Mouse (Mus musculus) MEL (cell line): ENCODE results near the gene Lrrc56. TPM values are rescaled to one million over a fixed set of nuclear protein-coding genes. Genes with fewer than 3 reads are reported as not detected.

ENCODE experiments used
- DNase-seq: peaks from one replicate; pipeline ENCODE4 v3.0.0; 2011; ENCODE audit warnings: low read depth, low spot score
- H3K27ac ChIP-seq: 2 replicates; pipeline ENCODE4 v1.5.1; 2012; ENCODE audit warnings: low read depth, mild to moderate bottlenecking, control low read depth, low read length, moderate library complexity; ENCODE audit not compliant: control insufficient read depth
- H3K27me3 ChIP-seq, 2 experiments: fragments of 150-350 bp in 1 of 2; sonication (generic) in 1 of 2; 2 replicates each; pipeline ENCODE4 v1.6.1; 2012; ENCODE audit warnings: low read length in 2 of 2, mild to moderate bottlenecking in 2 of 2, improper control_type of control experiment in 1 of 2, moderate library complexity in 1 of 2; ENCODE audit not compliant: insufficient read depth in 2 of 2, control insufficient read depth in 1 of 2
- H3K36me3 ChIP-seq, 2 experiments: 2 replicates each; pipeline ENCODE4 v1.6.1; 2012 to 2014; ENCODE audit warnings: low read length in 2 of 2, improper control_type of control experiment in 1 of 2, inconsistent platforms in 1 of 2, mild to moderate bottlenecking in 1 of 2; ENCODE audit not compliant: insufficient read depth in 2 of 2, control insufficient read depth in 1 of 2
- H3K4me1 ChIP-seq, 2 experiments: fragments of 150-350 bp in 1 of 2; sonication (generic) in 1 of 2; 2 replicates each; pipeline ENCODE4 v1.6.1; 2012; ENCODE audit warnings: low read length in 2 of 2, improper control_type of control experiment in 1 of 2, mild to moderate bottlenecking in 1 of 2; ENCODE audit not compliant: insufficient read depth in 2 of 2, control insufficient read depth in 1 of 2
- H3K4me3 ChIP-seq, 2 experiments: fragments of 150-350 bp in 1 of 2; sonication (generic) in 1 of 2; 2 replicates each; pipeline ENCODE4 v1.5.1; 2012; ENCODE audit warnings: low read depth in 2 of 2, low read length in 2 of 2, mild to moderate bottlenecking in 2 of 2, moderate library complexity in 2 of 2, control low read depth in 1 of 2, improper control_type of control experiment in 1 of 2; ENCODE audit not compliant: control insufficient read depth in 1 of 2, insufficient read depth in 1 of 2
- H3K79me2 ChIP-seq: 2 replicates; pipeline ENCODE4 v1.6.1; 2012; ENCODE audit warnings: mild to moderate bottlenecking, low read length, moderate library complexity; ENCODE audit not compliant: control insufficient read depth, poor library complexity, insufficient read depth
- H3K9ac ChIP-seq: 2 replicates; pipeline ENCODE4 v1.6.1; 2012; ENCODE audit warnings: low read depth, mild to moderate bottlenecking, control low read depth, low read length, moderate library complexity; ENCODE audit not compliant: control insufficient read depth, poor library complexity, severe bottlenecking
- H3K9me3 ChIP-seq: fragments of 150-350 bp; sonication (generic); replicated peaks from 2 replicates; pipeline ENCODE4 v1.6.1; 2012; ENCODE audit warnings: mild to moderate bottlenecking, low read length, improper control_type of control experiment, moderate library complexity; ENCODE audit not compliant: insufficient read depth
- CHD1 ChIP-seq: IDR thresholded peaks from 2 replicates; pipeline ENCODE4 v1.6.1; 2012; ENCODE audit warnings: low read depth, mild to moderate bottlenecking, inconsistent platforms, low read length, improper control_type of control experiment
- GABPA ChIP-seq: IDR thresholded peaks from 2 replicates; pipeline ENCODE4 v1.6.1; 2012; ENCODE audit warnings: low read depth, mild to moderate bottlenecking, inconsistent platforms, low read length, improper control_type of control experiment, moderate library complexity
- JUND ChIP-seq: IDR thresholded peaks from 2 replicates; pipeline ENCODE4 v1.6.1; 2011; ENCODE audit warnings: low read depth, mild to moderate bottlenecking, improper control_type of control experiment, low read length
- MAFK ChIP-seq: IDR thresholded peaks from 2 replicates; pipeline ENCODE4 v1.6.1; 2011; ENCODE audit warnings: low read depth, mild to moderate bottlenecking, low read length, improper control_type of control experiment, borderline replicate concordance
- MAZ ChIP-seq: IDR thresholded peaks from 2 replicates; pipeline ENCODE4 v1.6.1; 2012; ENCODE audit warnings: low read depth, mild to moderate bottlenecking, inconsistent platforms, low read length, improper control_type of control experiment
- MEF2A ChIP-seq: IDR thresholded peaks from 2 replicates; pipeline ENCODE4 v1.6.1; 2014; ENCODE audit warnings: low read depth, mild to moderate bottlenecking, inconsistent platforms, low read length, improper control_type of control experiment; ENCODE audit not compliant: poor library complexity, insufficient replicate concordance, severe bottlenecking; ENCODE audit errors: extremely low read depth
- MXI1 ChIP-seq: IDR thresholded peaks from 2 replicates; pipeline ENCODE4 v1.6.1; 2011; ENCODE audit warnings: mild to moderate bottlenecking, low read depth, low read length, improper control_type of control experiment
- MYC ChIP-seq: IDR thresholded peaks from 2 replicates; pipeline ENCODE4 v1.6.1; 2011; ENCODE audit warnings: low read depth, mild to moderate bottlenecking, low read length, improper control_type of control experiment, moderate library complexity
- NELFE ChIP-seq: IDR thresholded peaks from 2 replicates; pipeline ENCODE4 v1.6.1; 2011; ENCODE audit warnings: low read depth, low read length, improper control_type of control experiment
- POLR2A ChIP-seq, 2 experiments: IDR thresholded peaks; 2 replicates each; pipeline ENCODE4 v1.6.1; 2011 to 2012; ENCODE audit warnings: low read length in 2 of 2, mild to moderate bottlenecking in 2 of 2, control low read depth in 1 of 2, improper control_type of control experiment in 1 of 2, low read depth in 1 of 2, moderate library complexity in 1 of 2; ENCODE audit not compliant: control insufficient read depth in 1 of 2, insufficient read depth in 1 of 2, poor library complexity in 1 of 2
- RAD21 ChIP-seq: IDR thresholded peaks from 2 replicates; pipeline ENCODE4 v1.6.1; 2011; ENCODE audit warnings: mild to moderate bottlenecking, low read depth, low read length, improper control_type of control experiment
- RCOR1 ChIP-seq: IDR thresholded peaks from 2 replicates; pipeline ENCODE4 v1.6.1; 2012; ENCODE audit warnings: low read depth, mild to moderate bottlenecking, inconsistent platforms, low read length, improper control_type of control experiment
- SIN3A ChIP-seq: IDR thresholded peaks from 2 replicates; pipeline ENCODE4 v1.6.1; 2012; ENCODE audit warnings: low read length, improper control_type of control experiment, inconsistent platforms
- ZKSCAN1 ChIP-seq: IDR thresholded peaks from 2 replicates; pipeline ENCODE4 v1.6.1; 2012; ENCODE audit warnings: low read depth, mild to moderate bottlenecking, inconsistent platforms, low read length, improper control_type of control experiment, moderate library complexity
- ZMIZ1 ChIP-seq: IDR thresholded peaks from 2 replicates; pipeline ENCODE4 v1.6.1; 2012; ENCODE audit warnings: low read depth, mild to moderate bottlenecking, inconsistent platforms, low read length, improper control_type of control experiment, moderate library complexity
- polyA plus RNA-seq, 2 experiments: library from polyadenylated mRNA; stranded (reverse) in 1 of 2; unstranded in 1 of 2; fragments of >175 nt in 1 of 2; fragments of >200 nt in 1 of 2; gene quantifications; 2 replicates each; pipeline versions ENCODE4 v1.2.1 to v1.2.4; 2012; ENCODE audit warnings: low replicate concordance in 2 of 2, low read depth in 1 of 2; ENCODE audit not compliant: insufficient read length in 2 of 2, insufficient read depth in 1 of 2, missing spikeins in 1 of 2
- total RNA-seq: library from RNA; depleted of rRNA; stranded (reverse); fragments of 300-350 nt; gene quantifications from 2 replicates; pipeline ENCODE4 v1.2.3, GENCODE M21; 2012

Gene Lrrc56
- total and polyA plus RNA-seq, 3 experiments, result 1.6 to 5.5 TPM; not detected in 1

DNA sequence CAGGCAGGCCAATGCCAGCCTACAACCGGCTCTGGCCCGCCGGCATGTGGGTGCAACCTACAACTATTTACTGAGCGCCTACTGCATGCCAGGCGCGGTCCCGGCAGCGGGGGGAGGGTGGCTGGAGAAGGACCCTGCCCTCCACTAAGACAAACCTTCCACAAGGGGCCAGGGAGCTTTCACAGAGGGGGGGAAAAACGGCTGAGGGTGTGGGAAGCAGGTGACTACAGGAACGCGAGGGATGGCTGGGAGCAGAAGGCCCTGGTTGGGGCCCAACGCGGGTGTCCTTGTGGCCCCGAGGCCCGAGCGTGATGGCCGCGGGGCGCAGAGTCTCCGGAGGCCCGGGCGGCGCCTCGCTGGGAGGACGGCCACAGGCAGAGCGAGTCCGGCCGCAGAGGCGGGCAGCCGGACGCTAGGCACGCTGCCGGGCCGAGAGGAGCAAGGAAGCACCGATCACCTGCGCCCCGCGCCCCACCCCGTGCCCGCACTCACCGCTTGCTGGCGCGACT, 555 bp upstream of the Lrrc56 start:
- peak overlapping the region; percentile 37 for H3K27ac ChIP-seq
- peaks cover 2 to 18% of the 10 kb centered on the region in 2 experiments; a peak in 3 of 4 replicates for H3K36me3 ChIP-seq
- peak overlapping the region; percentile 97 for H3K9ac ChIP-seq
- peak overlapping the region; percentile 96 for H3K4me3 ChIP-seq
- no peaks in the 10 kb centered on the region for H3K27me3 ChIP-seq
- DNase-seq, result peak; percentile 63
- TF ChIP-seq MXI1, result peak; percentile 68
- no peak for TF ChIP-seq RAD21
- peak; percentile 38; the same call in 1 of the 2 replicates for TF ChIP-seq SIN3A
- TF ChIP-seq, all 39 proteins: peak for 2
- no peaks in the 10 kb centered on the region for H3K9me3 ChIP-seq
- H3K4me1 ChIP-seq, result peaks cover 6 to 29% of the 10 kb centered on the region in 2 experiments; a peak in 3 of 4 replicates
- peaks cover 12% of the 10 kb centered on the region for H3K79me2 ChIP-seq

DNA sequence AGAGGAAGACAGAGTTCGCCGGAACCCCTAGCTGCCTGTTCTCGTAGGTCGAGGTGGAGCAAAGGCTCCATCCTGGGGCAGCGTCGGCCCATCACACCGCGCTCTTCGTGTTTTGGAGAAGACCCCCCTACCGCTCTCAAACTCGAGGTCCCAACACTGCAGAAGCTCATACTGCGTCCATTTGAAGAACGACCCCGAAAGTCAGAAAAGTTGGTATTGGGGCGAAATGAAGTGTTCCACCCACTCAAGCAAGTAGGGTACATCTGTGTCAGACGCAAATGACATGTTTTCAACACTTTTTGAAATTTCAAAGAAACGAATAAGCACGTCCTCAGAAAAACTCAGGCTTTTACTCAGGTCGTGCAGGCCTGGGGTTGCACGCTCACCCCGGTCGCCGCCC, 452 bp downstream of the Lrrc56 start:
- DNase-seq, result no peak
- H3K4me3 ChIP-seq, result peak overlapping the region; percentile 57 to 90
- peaks cover 6 to 29% of the 10 kb centered on the region in 2 experiments; a peak in 3 of 4 replicates for H3K4me1 ChIP-seq
- TF ChIP-seq MEF2A (no peak), SIN3A (no peak; the same call in 1 of the 2 replicates), CHD1 (no peak), MYC (0 out of 2 replicates have a peak, but pooled peaks have one; percentile 51), NELFE (peak; percentile 38), RCOR1 (no peak), POLR2A (IDR thresholded peaks at IDR 0.05; ENCODE audit: control insufficient read depth in 1 of 2, insufficient read depth in 1 of 2, low read depth in 1 of 2, low read length in 2 of 2, poor library complexity in 1 of 2) (no peak), ZKSCAN1 (no peak), GABPA (no peak), MAZ (0 out of 2 replicates have a peak, but pooled peaks have one; percentile 9), MAFK (no peak), ZMIZ1 (no peak; the same call in 1 of the 2 replicates), JUND (no peak)
- H3K9me3 ChIP-seq, result no peaks in the 10 kb centered on the region
- H3K36me3 ChIP-seq, result peaks cover 2 to 18% of the 10 kb centered on the region in 2 experiments; a peak in 3 of 4 replicates
- H3K27ac ChIP-seq, result peak overlapping the region; percentile 76
- H3K27me3 ChIP-seq, result no peaks in the 10 kb centered on the region
- peak overlapping the region; percentile 82 for H3K9ac ChIP-seq
- H3K79me2 ChIP-seq, result peaks cover 12% of the 10 kb centered on the region
